Mouse (Mus musculus): ENCODE results near the gene Cmss1. TPM values are rescaled to one million over a fixed set of nuclear protein-coding genes. Genes with fewer than 3 reads are reported as not detected.

The Cmss1 gene
- polyA plus RNA-seq, 1 experiment from 2014 or later: 70.5 TPM

DNA sequence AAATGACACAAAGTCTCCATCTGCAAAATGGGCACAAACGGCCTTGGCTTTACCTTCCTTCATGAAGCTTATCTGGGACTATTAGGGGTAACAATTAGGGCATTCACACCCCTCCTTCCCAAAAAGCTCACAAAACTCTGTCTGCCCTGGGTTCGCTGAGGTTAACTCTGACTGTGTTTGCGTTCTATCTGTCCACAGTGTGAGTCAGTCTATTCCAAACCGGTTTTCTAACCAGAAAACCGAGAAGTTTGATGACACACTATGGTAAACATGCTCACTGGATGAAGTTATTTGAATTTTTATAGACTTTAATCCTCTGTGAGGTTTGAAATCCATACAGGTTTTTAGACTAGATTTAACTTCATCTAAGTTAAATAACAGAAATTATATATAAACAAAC, 81.6 kb downstream of the Cmss1 start:
- H3K4me1 ChIP-seq (replicated peaks; ENCODE audit: control insufficient read depth, insufficient read depth, low read length): no peaks in the 10 kb centered on the region
- H3K36me3 ChIP-seq (ENCODE audit: control insufficient read depth, insufficient read depth, low read length): no peaks in the 10 kb centered on the region
- WGBS: 77% methylated on average over 5 of the region's 5 CpGs
- H3K27ac ChIP-seq (ENCODE audit: low read depth, low read length): no peak overlapping the region
- no peak overlapping the region for H3K9ac ChIP-seq (ENCODE audit: low read depth, low read length)
- ATAC-seq (replicated peaks; ENCODE audit: low FRiP score): no peak
- H3K27me3 ChIP-seq (replicated peaks; ENCODE audit: control insufficient read depth, insufficient read depth, low read length): no peaks in the 10 kb centered on the region
- H3K9me3 ChIP-seq (ENCODE audit: control insufficient read depth, low read length): no peaks in the 10 kb centered on the region
- no peak overlapping the region for H3K4me2 ChIP-seq
- no peak overlapping the region for H3K4me3 ChIP-seq (ENCODE audit: low read depth, low read length)
- DNase-seq (ENCODE audit: low spot score): no peak

DNA sequence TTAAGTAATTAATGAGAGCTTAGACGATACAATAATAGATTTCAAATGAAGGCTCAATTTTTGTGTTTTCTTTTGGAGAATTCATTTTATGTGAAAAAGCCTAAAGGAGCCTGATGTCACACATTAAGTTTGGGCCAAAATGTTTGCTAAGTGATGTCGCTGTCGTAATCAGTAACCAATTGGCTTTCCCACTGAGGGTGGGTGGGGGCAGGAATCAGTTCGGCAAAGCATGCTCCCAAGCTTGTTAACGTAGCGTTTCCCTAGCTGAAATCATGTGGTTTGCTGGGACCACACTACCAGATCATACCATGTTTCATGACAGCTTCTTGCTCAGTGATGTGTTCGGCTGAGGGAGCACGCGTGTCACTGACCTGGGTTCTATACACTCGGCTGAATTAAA, 91.0 kb downstream of the Cmss1 start:
- Histone ChIP-seq H3K4me3 (ENCODE audit: low read depth, low read length) (no peak overlapping the region), H3K9me3 (ENCODE audit: control insufficient read depth, low read length) (no peaks in the 10 kb centered on the region), H3K27ac (ENCODE audit: low read depth, low read length) (no peak overlapping the region), H3K9ac (ENCODE audit: low read depth, low read length) (no peak overlapping the region), H3K4me2 (no peak overlapping the region), H3K36me3 (ENCODE audit: control insufficient read depth, insufficient read depth, low read length) (no peaks in the 10 kb centered on the region), H3K27me3 (replicated peaks; ENCODE audit: control insufficient read depth, insufficient read depth, low read length) (no peaks in the 10 kb centered on the region), H3K4me1 (replicated peaks; ENCODE audit: control insufficient read depth, insufficient read depth, low read length) (no peaks in the 10 kb centered on the region; the same call in 1 of the 2 replicates)
- WGBS: 82% methylated on average over 10 of the region's 10 CpGs
- DNase-seq (ENCODE audit: low spot score) (no peak), ATAC-seq (replicated peaks; ENCODE audit: low FRiP score) (no peak)

DNA sequence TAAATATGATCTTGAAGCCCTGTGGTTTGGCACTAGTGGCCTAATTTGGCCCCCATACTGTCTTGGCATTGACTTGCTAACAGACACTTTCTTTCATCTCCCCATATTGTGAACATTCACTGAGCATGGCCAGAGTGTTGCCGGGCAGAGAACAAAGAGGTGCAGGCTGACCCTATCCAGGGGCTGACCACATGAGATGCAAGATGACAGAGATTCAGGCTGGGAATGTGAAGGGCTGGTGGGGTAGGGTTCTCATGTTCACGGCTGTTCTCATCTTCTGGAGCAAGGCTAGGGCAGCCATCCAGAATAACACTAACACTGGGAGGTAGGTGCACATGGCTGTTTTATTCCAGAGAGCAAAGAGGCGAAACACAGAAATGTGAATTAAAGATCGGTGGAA, 92.3 kb downstream of the Cmss1 start:
- 88% methylated on average over 4 of the region's 4 CpGs for whole genome bisulfite sequencing
- Histone ChIP-seq H3K36me3 (ENCODE audit: control insufficient read depth, insufficient read depth, low read length) (no peaks in the 10 kb centered on the region), H3K9me3 (ENCODE audit: control insufficient read depth, low read length) (no peaks in the 10 kb centered on the region), H3K27ac (ENCODE audit: low read depth, low read length) (no peak overlapping the region), H3K4me3 (ENCODE audit: low read depth, low read length) (no peak overlapping the region), H3K4me2 (no peak overlapping the region), H3K4me1 (replicated peaks; ENCODE audit: control insufficient read depth, insufficient read depth, low read length) (no peaks in the 10 kb centered on the region; the same call in 1 of the 2 replicates), H3K27me3 (replicated peaks; ENCODE audit: control insufficient read depth, insufficient read depth, low read length) (no peaks in the 10 kb centered on the region), H3K9ac (ENCODE audit: low read depth, low read length) (no peak overlapping the region)
- ATAC-seq (replicated peaks; ENCODE audit: low FRiP score): no peak
- no peak for DNase-seq (ENCODE audit: low spot score)

DNA sequence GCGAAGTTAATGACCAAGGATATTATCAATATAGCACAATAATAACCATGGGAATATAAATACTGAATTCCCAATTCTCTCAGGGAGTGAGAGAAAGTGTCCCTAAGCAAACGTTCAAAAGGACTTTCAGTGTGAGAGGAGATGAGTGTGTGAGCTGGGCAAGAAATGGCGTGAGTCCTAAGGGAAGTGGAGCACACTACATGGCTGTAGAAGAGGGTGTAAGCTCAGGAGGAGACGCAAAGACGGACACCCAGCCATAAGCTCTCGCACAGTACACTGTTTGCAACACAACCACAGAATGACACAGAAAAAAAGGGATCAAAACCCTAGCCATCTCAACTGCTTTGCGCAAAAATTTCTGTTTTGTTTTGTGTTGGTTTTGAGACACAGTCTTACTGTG, 93.1 kb downstream of the Cmss1 start:
- no peak for ATAC-seq (replicated peaks; ENCODE audit: low FRiP score)
- H3K27me3 ChIP-seq (replicated peaks; ENCODE audit: control insufficient read depth, insufficient read depth, low read length): no peaks in the 10 kb centered on the region
- WGBS: 88% methylated on average over 7 of the region's 7 CpGs
- H3K9ac ChIP-seq (ENCODE audit: low read depth, low read length): no peak overlapping the region
- no peak overlapping the region for H3K4me2 ChIP-seq
- H3K9me3 ChIP-seq (ENCODE audit: control insufficient read depth, low read length): no peaks in the 10 kb centered on the region
- no peak overlapping the region for H3K4me3 ChIP-seq (ENCODE audit: low read depth, low read length)
- H3K27ac ChIP-seq (ENCODE audit: low read depth, low read length): no peak overlapping the region
- H3K36me3 ChIP-seq (ENCODE audit: control insufficient read depth, insufficient read depth, low read length): no peaks in the 10 kb centered on the region
- no peak for DNase-seq (ENCODE audit: low spot score)
- H3K4me1 ChIP-seq (replicated peaks; ENCODE audit: control insufficient read depth, insufficient read depth, low read length): no peaks in the 10 kb centered on the region; the same call in 1 of the 2 replicates

DNA sequence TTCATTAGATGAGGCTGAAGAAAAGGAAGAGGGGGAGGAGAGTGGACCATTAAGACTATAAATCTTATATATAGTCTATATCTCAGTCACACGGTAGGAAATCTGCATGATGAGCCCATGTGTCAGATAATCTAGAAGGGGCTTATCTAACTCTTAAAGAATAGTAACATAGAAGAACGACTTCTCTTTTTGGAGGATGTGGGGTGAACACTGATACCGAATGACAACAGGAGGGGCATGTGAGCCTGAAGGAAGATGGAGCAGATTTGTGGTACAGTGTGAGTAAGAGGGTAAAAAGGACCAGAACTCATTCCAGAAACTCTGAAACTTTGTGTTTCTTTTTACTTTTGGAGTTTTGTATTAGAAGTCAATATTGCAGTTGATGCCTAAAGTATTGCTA, 97.6 kb downstream of the Cmss1 start:
- no peak for ATAC-seq (replicated peaks; ENCODE audit: low FRiP score)

DNA sequence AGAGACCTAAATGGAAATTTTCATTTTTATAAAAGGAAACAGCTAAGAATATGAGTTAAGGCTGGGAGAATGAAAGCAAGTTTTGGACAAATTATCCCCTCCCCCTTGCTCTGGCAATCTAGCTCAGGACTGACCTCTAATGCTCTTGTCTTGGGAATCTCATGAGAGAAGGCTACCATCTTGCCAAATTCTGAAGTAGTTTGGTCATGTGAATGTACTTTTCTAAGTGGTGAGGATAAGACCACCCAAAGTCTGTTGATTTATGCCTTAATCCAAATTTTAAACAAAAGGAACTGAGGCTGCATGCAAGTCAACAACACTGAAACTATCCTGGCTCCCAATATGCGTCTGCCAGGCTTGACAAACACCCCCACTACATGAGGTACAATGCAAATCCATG, 98.3 kb downstream of the Cmss1 start:
- Histone ChIP-seq H3K27ac (ENCODE audit: low read depth, low read length) (no peak overlapping the region), H3K4me2 (no peak overlapping the region), H3K36me3 (ENCODE audit: control insufficient read depth, insufficient read depth, low read length) (no peaks in the 10 kb centered on the region)

More for the DNA sequence above, 97.6 kb downstream of the Cmss1 start:
- Histone ChIP-seq H3K27ac (ENCODE audit: low read depth, low read length) (no peak overlapping the region), H3K4me2 (no peak overlapping the region), H3K36me3 (ENCODE audit: control insufficient read depth, insufficient read depth, low read length) (no peaks in the 10 kb centered on the region), H3K27me3 (replicated peaks; ENCODE audit: control insufficient read depth, insufficient read depth, low read length) (no peaks in the 10 kb centered on the region), H3K9ac (ENCODE audit: low read depth, low read length) (no peak overlapping the region), H3K4me3 (ENCODE audit: low read depth, low read length) (no peak overlapping the region), H3K4me1 (replicated peaks; ENCODE audit: control insufficient read depth, insufficient read depth, low read length) (no peaks in the 10 kb centered on the region; the same call in 1 of the 2 replicates), H3K9me3 (ENCODE audit: control insufficient read depth, low read length) (no peaks in the 10 kb centered on the region)
- DNase-seq (ENCODE audit: low spot score): no peak
- 50% methylated on average over 3 of the region's 3 CpGs for WGBS

DNA sequence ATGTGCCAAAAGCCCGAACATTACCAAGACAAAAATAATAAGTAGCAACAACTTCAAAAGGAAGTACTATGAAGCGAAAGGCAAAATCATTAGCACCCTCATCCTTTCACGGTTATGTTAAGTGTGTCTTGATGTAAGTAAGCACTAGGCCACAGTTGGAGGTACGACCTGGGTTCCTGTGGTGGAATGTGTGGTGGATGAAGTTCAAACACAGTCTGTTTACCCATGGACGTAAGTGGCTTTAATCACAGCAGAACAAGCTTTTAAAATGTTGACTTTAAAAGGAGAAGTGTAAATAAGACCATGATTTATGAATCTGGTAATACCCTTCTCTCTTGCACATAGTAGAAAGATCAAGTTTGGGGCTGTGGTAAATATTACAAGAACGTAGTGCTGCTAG, 100.5 kb downstream of the Cmss1 start:
- ATAC-seq (replicated peaks; ENCODE audit: low FRiP score): no peak
- H3K4me1 ChIP-seq (replicated peaks; ENCODE audit: control insufficient read depth, insufficient read depth, low read length): no peaks in the 10 kb centered on the region; the same call in 1 of the 2 replicates
- no peaks in the 10 kb centered on the region for H3K9me3 ChIP-seq (ENCODE audit: control insufficient read depth, low read length)
- H3K36me3 ChIP-seq (ENCODE audit: control insufficient read depth, insufficient read depth, low read length): no peaks in the 10 kb centered on the region
- WGBS: 70% methylated on average over 6 of the region's 6 CpGs
- H3K4me3 ChIP-seq (ENCODE audit: low read depth, low read length): no peak overlapping the region
- DNase-seq (ENCODE audit: low spot score): no peak
- no peak overlapping the region for H3K4me2 ChIP-seq
- H3K9ac ChIP-seq (ENCODE audit: low read depth, low read length): no peak overlapping the region
- H3K27me3 ChIP-seq (replicated peaks; ENCODE audit: control insufficient read depth, insufficient read depth, low read length): no peaks in the 10 kb centered on the region
- no peak overlapping the region for H3K27ac ChIP-seq (ENCODE audit: low read depth, low read length)

More for the DNA sequence above, 98.3 kb downstream of the Cmss1 start:
- DNase-seq (ENCODE audit: low spot score): no peak
- Histone ChIP-seq H3K4me3 (ENCODE audit: low read depth, low read length) (no peak overlapping the region), H3K4me1 (replicated peaks; ENCODE audit: control insufficient read depth, insufficient read depth, low read length) (no peaks in the 10 kb centered on the region; the same call in 1 of the 2 replicates), H3K27me3 (replicated peaks; ENCODE audit: control insufficient read depth, insufficient read depth, low read length) (no peaks in the 10 kb centered on the region), H3K9ac (ENCODE audit: low read depth, low read length) (no peak overlapping the region), H3K9me3 (ENCODE audit: control insufficient read depth, low read length) (no peaks in the 10 kb centered on the region)
- no peak for ATAC-seq (replicated peaks; ENCODE audit: low FRiP score)
- WGBS: 76% methylated on average over 1 of the region's 1 CpGs

DNA sequence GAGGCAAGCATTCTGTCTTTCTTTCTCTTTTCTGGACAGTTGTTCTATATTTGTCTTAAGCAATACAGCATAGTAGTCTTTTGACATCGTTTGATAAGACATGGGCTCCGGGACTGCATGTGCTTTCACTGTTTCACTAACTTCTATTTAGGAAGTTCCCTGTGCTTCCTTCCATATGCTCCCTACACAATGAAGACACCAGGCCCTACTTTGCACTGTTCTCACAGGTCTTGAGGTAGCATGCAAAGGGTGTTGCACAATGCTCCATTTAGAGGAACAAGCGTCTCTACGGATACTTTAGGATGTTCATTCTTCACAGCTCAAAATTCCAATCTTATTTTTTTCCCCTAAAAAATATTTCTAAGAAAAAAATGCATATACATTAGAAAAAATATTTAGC, 101.9 kb downstream of the Cmss1 start:
- Histone ChIP-seq H3K36me3 (ENCODE audit: control insufficient read depth, insufficient read depth, low read length) (no peaks in the 10 kb centered on the region), H3K27ac (ENCODE audit: low read depth, low read length) (no peak overlapping the region), H3K9me3 (ENCODE audit: control insufficient read depth, low read length) (no peaks in the 10 kb centered on the region), H3K27me3 (replicated peaks; ENCODE audit: control insufficient read depth, insufficient read depth, low read length) (no peaks in the 10 kb centered on the region), H3K4me2 (no peak overlapping the region), H3K4me3 (ENCODE audit: low read depth, low read length) (no peak overlapping the region), H3K9ac (ENCODE audit: low read depth, low read length) (no peak overlapping the region), H3K4me1 (replicated peaks; ENCODE audit: control insufficient read depth, insufficient read depth, low read length) (no peaks in the 10 kb centered on the region)
- DNase-seq (ENCODE audit: low spot score) (no peak), ATAC-seq (replicated peaks; ENCODE audit: low FRiP score) (no peak)
- WGBS: 85% methylated on average over 4 of the region's 4 CpGs

DNA sequence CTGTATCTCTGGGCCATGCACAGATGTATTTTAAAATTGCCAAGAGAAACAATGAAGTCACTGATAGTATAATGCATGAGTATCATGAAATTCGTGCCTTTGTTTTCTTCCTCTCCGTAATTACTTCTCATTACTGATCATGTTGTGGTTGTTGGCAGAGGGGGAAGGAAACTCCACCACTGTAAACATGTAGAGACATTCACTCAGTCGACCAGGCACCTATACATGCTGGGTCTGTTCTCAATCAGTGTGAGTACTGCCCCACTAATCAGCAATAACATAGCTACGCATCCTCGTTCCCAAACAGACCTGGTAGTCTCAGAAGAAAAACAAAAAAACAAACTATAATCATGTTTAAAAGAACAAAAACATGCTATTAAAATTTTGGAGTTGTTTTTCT, 103.9 kb downstream of the Cmss1 start:
- Histone ChIP-seq H3K4me1 (replicated peaks; ENCODE audit: control insufficient read depth, insufficient read depth, low read length) (no peaks in the 10 kb centered on the region), H3K4me3 (ENCODE audit: low read depth, low read length) (no peak overlapping the region), H3K4me2 (no peak overlapping the region), H3K9ac (ENCODE audit: low read depth, low read length) (no peak overlapping the region), H3K27me3 (replicated peaks; ENCODE audit: control insufficient read depth, insufficient read depth, low read length) (no peaks in the 10 kb centered on the region), H3K36me3 (ENCODE audit: control insufficient read depth, insufficient read depth, low read length) (no peaks in the 10 kb centered on the region), H3K9me3 (ENCODE audit: control insufficient read depth, low read length) (no peaks in the 10 kb centered on the region), H3K27ac (ENCODE audit: low read depth, low read length) (no peak overlapping the region)
- ATAC-seq (replicated peaks; ENCODE audit: low FRiP score) (no peak), DNase-seq (ENCODE audit: low spot score) (no peak)
- 58% methylated on average over 5 of the region's 5 CpGs for WGBS
